15 mouse cellular contexts compared by ENCODE assay signal in genomic region chr19:57572360-57573237, GRCm38 (mm10). TPM values are rescaled to one million over a fixed set of nuclear protein-coding genes. Genes with fewer than 3 reads are reported as not detected.
DNase-seq lines count a peak whose midpoint lies in the region; ATAC-seq and TF ChIP-seq lines count a peak whose summit lies in the region.
"Had no signal": no experiment of that assay in that cellular context is flagged by ENCODE, and none has a peak within 500 bp of the region (broad histone marks: within the 10 kb centered on the region; RNA-seq: fewer than 3 reads in every experiment).

No protein-coding gene starts in this region.

- TF ChIP-seq POLR2A in cerebellum, adult 2 months (IDR thresholded peaks at IDR 0.05; ENCODE audit: borderline replicate concordance, insufficient read depth, low read length), result no peak

- intact Hi-C loops in left cerebral cortex, adult 2 months (cut with DNase I), result loop anchor here (5.0 kb wide), 1 partner anchor 85 kb away; no protein-coding TSS in a partner anchor
- intact Hi-C loops in left cerebral cortex, postnatal 4 days (cut with DNase I), result no loop called here

- TF ChIP-seq CTCF in cerebellum, adult 2 months (IDR thresholded peaks at IDR 0.05; ENCODE audit: borderline replicate concordance, insufficient read depth, low read depth, low read length), result no peak
- no peak for TF ChIP-seq CTCF in left cerebral cortex, adult 2 months (IDR thresholded peaks at IDR 0.05)

- WGBS in cerebellum, adult 2 months, result 67% methylated on average over 16 of the region's 16 CpGs
- WGBS in kidney, embryonic 15.5 days, result 77% methylated on average over 16 of the region's 16 CpGs

- no peaks in the 10 kb centered on the region for H3K9me3 ChIP-seq in kidney, embryonic 15.5 days (replicated peaks)
- H3K9me3 ChIP-seq: heart, embryonic 15.5 days had no signal

- H3K27me3 ChIP-seq in cerebellum, adult 2 months (ENCODE audit: control insufficient read depth, insufficient read depth, low read length), result no peaks in the 10 kb centered on the region; the same call in none of the 2 replicates
- H3K27me3 ChIP-seq in kidney, embryonic 15.5 days, result no peaks in the 10 kb centered on the region
- H3K27me3 ChIP-seq: heart, embryonic 15.5 days had no signal

- DNase-seq in cerebellum, postnatal 10 days, result peak; percentile 16 to 41
- DNase-seq in cerebellum, adult 2 months, result no peak
- DNase-seq in left cerebral cortex, adult 2 months (ENCODE audit: extremely low spot score in 1 of 2, low spot score in 2 of 2), result peak in 1 of 2 experiments; percentile 25
- DNase-seq in left cerebral cortex, postnatal 4 days, result no peak
- DNase-seq in layer of hippocampus, adult 9-11 months, result peak; percentile 56
- peak; percentile 57 to 62 for DNase-seq in right cerebral cortex, postnatal 10 days (ENCODE audit: low spot score in 2 of 2)
- DNase-seq in Muller cell, postnatal 12 days (ENCODE audit: inconsistent ontology term), result no peak
- DNase-seq: cerebellum, adult 18-20 months; gastrocnemius, postnatal 25 days; lung, postnatal 10 days; thymus, adult 2 months had no signal

- H3K27ac ChIP-seq in cerebellum, adult 2 months (ENCODE audit: insufficient read depth, low read length), result no peak overlapping the region
- H3K27ac ChIP-seq in left cerebral cortex, adult 2 months, result peak overlapping the region; percentile 71
- no peak overlapping the region for H3K27ac ChIP-seq in kidney, embryonic 15.5 days
- H3K27ac ChIP-seq: heart, embryonic 15.5 days had no signal

- H3K4me2 ChIP-seq in kidney, embryonic 15.5 days, result no peak overlapping the region
- H3K4me2 ChIP-seq: heart, embryonic 15.5 days; liver, embryonic 11.5 days had no signal

- H3K4me3 ChIP-seq in cerebellum, adult 2 months (replicated peaks; ENCODE audit: insufficient read depth, low read depth, low read length), result no peak overlapping the region
- no peak overlapping the region for H3K4me3 ChIP-seq in left cerebral cortex, adult 2 months
- no peak overlapping the region for H3K4me3 ChIP-seq in kidney, embryonic 15.5 days (replicated peaks)
- H3K4me3 ChIP-seq: heart, embryonic 15.5 days had no signal

- H3K36me3 ChIP-seq in kidney, embryonic 15.5 days, result no peaks in the 10 kb centered on the region
- H3K36me3 ChIP-seq: heart, embryonic 15.5 days had no signal

- no peak overlapping the region for H3K9ac ChIP-seq in kidney, embryonic 15.5 days
- H3K9ac ChIP-seq: heart, embryonic 15.5 days had no signal

- no peaks in the 10 kb centered on the region for H3K4me1 ChIP-seq in cerebellum, adult 2 months (ENCODE audit: control insufficient read depth, insufficient read depth, low read length)
- H3K4me1 ChIP-seq in kidney, embryonic 15.5 days, result 0 out of 2 replicates have a peak, but pooled peaks cover 7% of the 10 kb centered on the region
- H3K4me1 ChIP-seq: heart, embryonic 15.5 days had no signal

- ATAC-seq in kidney, embryonic 15.5 days (replicated peaks; ENCODE audit: low FRiP score), result no peak
- ATAC-seq: intestine, postnatal 0 days had no signal

RNA-seq across cellular contexts. Expression of gene Atrnl1, which starts 38.2 kb away (rescaled TPM):
- polyA plus RNA-seq in cerebellum, adult 2 months (2012; rRNA removed), result 21.1 and 21.5 TPM in 2 replicates
- total RNA-seq in left cerebral cortex, adult 2 months (2021), result 100 to 1,000 TPM; 104 to 106 TPM
- total RNA-seq in left cerebral cortex, postnatal 4 days (2021), result 10 to 100 TPM; 79.5 to 86.2 TPM
- polyA plus RNA-seq in kidney, embryonic 15.5 days (2015; fragmentation: Nextera tagmentation; extraction: Ambion mirVana), result 9.2 and 9.7 TPM in 2 replicates

Comparison
In these comparisons a context has a peak if more than half of its experiments do, and no peak if none do; other contexts are left out.
1. DNase-seq: peak in cerebellum, postnatal 10 days (2 of 2), layer of hippocampus, adult 9-11 months (single experiment) and right cerebral cortex, postnatal 10 days (2 of 2); none in cerebellum, adult 2 months (0 of 2), left cerebral cortex, postnatal 4 days (single experiment) and Muller cell, postnatal 12 days (single experiment).